Mouse (Mus musculus) heart, embryonic 13.5 days (tissue): ENCODE data around the gene Chordc1. TPM values are rescaled to one million over a fixed set of nuclear protein-coding genes. Genes with fewer than 3 reads are reported as not detected.

ENCODE experiments used
- polyA plus RNA-seq: library from polyadenylated mRNA; unstranded; fragments of >200 nt; fragmentation: Nextera tagmentation; extraction: Ambion mirVana; gene quantifications from 2 replicates; pipeline ENCODE4 v1.2.1, GENCODE M21; 2015

Chordc1 gene
- polyA plus RNA-seq, 1 experiment from 2014 or later: 61.5 TPM

Other genes starting within 250 kb of the Chordc1 start
- gene Naalad2, start 110.9 kb downstream of the Chordc1 start, polyA plus RNA-seq: 2.8 and 3.0 TPM in 2 replicates
- not detected in 2 replicates for gene Ubtfl1, start 112.3 kb downstream of the Chordc1 start, polyA plus RNA-seq
- not detected in 2 replicates for gene Mbd3l2, start 138.5 kb downstream of the Chordc1 start, polyA plus RNA-seq
- 3.5 and 4.3 TPM in 2 replicates for gene Zfp558, start 186.1 kb downstream of the Chordc1 start, polyA plus RNA-seq
- gene Mbd3l1, start 186.2 kb downstream of the Chordc1 start, polyA plus RNA-seq: not detected in 2 replicates